Mouse (Mus musculus) left cerebral cortex, adult 2 months (tissue): ENCODE results near the gene Fnip1. TPM values are rescaled to one million over a fixed set of nuclear protein-coding genes. Genes with fewer than 3 reads are reported as not detected.
A peak's percentile ranks its signal among the peaks of the same experiment; 100 is the strongest.
"Not testable (repeated sequence)": the region's sequence is repeated elsewhere in the genome, so short reads cannot be mapped to it uniquely, and the experiment has no call there.

Experiments
- DNase-seq, 2 experiments: peaks; one replicate each; pipeline ENCODE4 v3.0.0; 2021 to 2022; ENCODE audit warnings: low spot score in 2 of 2, mixed read lengths in 1 of 2; ENCODE audit errors: extremely low spot score in 1 of 2
- H3K27ac ChIP-seq: fragments of 200-600 bp; 2 replicates; pipeline ENCODE4 v1.8.1; 2022
- H3K4me3 ChIP-seq: fragments of 200-600 bp; 2 replicates; pipeline ENCODE4 v1.8.1; 2022
- CTCF ChIP-seq: fragments of 200-600 bp; IDR thresholded peaks from 2 replicates; pipeline ENCODE4 v1.8.1; 2022; ENCODE audit warnings: antibody characterized with exemption, mild to moderate bottlenecking, moderate library complexity
- intact Hi-C: fragments of 180-260 bp; cut with DNase I; formaldehyde crosslinking; loops from one replicate; pipeline ENCODE4 v1.15.1; 2025
- total RNA-seq, 2 experiments: library from RNA; stranded (reverse); gene quantifications; 2 replicates each; pipeline ENCODE4 v1.2.3; 2021

The Fnip1 gene
- total RNA-seq, 2 experiments from 2014 or later, result 36.3 to 38.3 TPM

DNA sequence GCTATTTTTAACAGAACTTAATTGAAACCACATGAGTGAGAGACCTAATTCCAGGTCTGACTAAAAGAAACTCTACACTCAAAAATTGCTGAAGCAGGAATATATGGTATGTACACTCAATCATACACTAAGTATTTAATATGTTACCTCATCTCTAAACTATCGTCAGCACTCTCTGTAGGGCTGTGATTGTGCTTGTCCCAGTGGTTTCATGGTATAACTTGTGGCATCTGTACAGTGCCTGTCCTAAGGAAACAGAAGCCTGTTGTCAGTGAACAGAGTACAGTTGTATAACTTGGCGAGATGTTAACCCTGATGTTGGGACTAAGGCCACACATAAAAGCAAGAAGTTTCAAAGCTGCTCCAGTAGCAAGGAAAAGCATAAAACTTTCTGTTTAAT is 10.9 kb upstream of the Fnip1 start:
- intact Hi-C loops, result no loop called here
- Histone ChIP-seq H3K27ac (no peak overlapping the region), H3K4me3 (no peak overlapping the region)
- TF ChIP-seq CTCF, result no peak
- DNase-seq, result no peak

DNA sequence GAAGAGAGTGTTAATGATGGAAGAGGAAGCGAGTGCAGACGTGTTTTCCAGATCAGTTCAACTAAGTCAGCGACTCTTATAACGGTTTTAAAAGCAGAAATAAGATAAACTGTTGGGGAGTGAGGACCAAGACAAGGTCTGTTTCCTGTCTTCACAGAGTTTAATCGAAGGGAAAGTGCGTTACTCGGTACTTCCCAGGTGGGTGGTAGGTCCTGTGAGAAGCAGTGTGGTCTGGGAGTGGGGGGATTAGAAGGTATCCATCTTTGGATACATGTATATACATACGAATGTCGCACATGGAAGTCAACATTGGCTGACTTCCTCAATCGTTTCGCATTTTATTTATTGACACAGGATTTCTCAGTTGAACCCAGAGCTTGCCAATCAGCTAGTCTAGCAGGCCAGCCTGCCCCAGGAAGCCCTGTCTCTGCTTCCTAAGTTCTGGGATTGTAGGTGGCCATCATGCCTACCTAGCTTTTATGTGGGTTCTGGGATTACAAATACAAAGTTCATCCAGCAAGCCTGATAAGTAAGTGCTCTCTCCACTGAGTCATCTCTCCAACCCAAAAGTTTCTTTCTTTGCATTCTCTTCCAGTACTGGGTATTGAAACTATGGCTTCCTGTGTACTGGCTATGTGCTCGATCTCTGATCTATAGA is 10.2 kb upstream of the Fnip1 start:
- intact Hi-C loops, result no loop called here
- Histone ChIP-seq H3K27ac (no peak overlapping the region), H3K4me3 (no peak overlapping the region)
- DNase-seq, result no peak
- no peak for TF ChIP-seq CTCF

GRCm38 (mm10) chr11:54429224-54429623 is 8.8 kb upstream of the Fnip1 start:
- intact Hi-C loops, result no loop called here
- TF ChIP-seq CTCF, result no peak
- H3K27ac ChIP-seq, result no peak overlapping the region
- no peak for DNase-seq
- H3K4me3 ChIP-seq, result no peak overlapping the region

DNA sequence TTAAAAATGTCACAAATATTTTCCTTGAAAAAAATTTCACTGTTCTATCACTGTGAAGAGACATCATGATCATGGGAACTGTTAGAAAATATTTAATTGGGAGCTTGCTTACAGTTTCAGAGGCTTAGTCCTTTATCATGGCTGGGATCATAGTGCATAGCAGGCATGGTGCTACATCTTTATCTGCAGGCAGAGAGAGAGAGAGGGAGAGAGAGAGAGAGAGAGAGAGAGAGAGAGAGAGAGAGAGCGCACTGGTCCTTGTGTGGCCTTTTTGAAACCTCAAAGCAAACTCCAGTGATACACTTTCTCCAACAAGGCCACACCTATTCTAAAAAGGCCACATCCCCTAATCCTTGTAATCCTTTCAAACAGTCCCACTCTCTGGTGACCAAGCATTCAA is 2.2 kb upstream of the Fnip1 start:
- intact Hi-C loops, result loop anchor here (5.0 kb wide), 1 partner anchor 78 kb away; no protein-coding TSS in a partner anchor
- H3K4me3 ChIP-seq, result no peak overlapping the region
- H3K27ac ChIP-seq, result no peak overlapping the region
- DNase-seq, result no peak
- no peak for TF ChIP-seq CTCF

DNA sequence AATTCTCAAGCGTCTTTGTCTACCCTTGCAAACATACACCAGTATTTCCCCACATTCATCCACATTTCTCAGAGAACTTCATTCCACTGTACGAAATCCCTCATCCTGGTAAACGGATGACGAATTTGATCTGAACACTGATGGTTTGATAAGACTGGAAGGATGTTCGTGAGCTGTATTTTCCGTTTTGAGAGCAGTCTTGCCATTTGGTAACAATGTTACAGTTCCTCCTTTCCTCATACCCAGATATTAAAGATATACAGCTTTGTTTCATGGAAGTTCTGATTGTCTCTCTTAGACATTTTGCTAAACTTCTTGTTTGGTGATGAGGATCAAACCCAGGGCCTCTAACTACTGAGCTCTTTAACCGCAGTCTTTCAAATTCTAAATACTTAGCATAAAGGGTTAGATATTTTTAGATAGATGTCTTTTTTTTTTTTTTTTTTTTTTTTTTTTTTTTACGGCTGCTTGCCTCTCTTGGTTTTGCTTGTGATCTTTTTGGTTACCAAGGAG is 633 bp upstream of the Fnip1 start:
- intact Hi-C loops, result loop anchor here (5.0 kb wide), 1 partner anchor 80 kb away; no protein-coding TSS in a partner anchor
- TF ChIP-seq CTCF, result no peak
- peak overlapping the region; percentile 67 for H3K4me3 ChIP-seq
- peak overlapping the region; percentile 99 for H3K27ac ChIP-seq
- DNase-seq, result no peak

DNA sequence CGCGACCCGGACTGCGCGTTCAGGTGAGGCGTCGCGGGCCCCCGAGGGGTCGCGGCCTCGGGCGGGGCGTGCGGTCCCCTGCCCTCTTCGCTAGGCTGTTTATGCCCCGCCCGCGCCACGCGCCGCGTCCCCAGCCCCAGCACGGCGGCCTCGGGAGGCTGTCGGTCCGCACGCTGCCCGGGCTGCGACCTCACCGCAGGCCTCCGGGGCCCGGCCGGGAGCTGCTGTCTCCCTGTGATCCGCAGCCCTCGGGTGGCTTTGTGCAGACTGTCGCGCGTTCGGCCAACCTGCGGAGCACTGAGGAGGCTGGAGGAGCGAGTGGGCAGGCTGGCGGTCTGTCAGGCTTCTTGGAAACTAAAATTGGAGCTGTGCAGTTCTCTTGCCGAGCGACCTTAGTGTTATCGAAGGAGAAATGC is 375 bp downstream of the Fnip1 start:
- DNase-seq, result peak in 1 of 2 experiments; percentile 57
- intact Hi-C loops, result loop anchor here (1.0 to 5.0 kb wide), 2 partner anchors 81 to 84 kb away; partner anchors contain the start of gene Rapgef6
- no peak for TF ChIP-seq CTCF
- Histone ChIP-seq H3K27ac (peak overlapping the region; percentile 99), H3K4me3 (peak overlapping the region; percentile 67)

DNA sequence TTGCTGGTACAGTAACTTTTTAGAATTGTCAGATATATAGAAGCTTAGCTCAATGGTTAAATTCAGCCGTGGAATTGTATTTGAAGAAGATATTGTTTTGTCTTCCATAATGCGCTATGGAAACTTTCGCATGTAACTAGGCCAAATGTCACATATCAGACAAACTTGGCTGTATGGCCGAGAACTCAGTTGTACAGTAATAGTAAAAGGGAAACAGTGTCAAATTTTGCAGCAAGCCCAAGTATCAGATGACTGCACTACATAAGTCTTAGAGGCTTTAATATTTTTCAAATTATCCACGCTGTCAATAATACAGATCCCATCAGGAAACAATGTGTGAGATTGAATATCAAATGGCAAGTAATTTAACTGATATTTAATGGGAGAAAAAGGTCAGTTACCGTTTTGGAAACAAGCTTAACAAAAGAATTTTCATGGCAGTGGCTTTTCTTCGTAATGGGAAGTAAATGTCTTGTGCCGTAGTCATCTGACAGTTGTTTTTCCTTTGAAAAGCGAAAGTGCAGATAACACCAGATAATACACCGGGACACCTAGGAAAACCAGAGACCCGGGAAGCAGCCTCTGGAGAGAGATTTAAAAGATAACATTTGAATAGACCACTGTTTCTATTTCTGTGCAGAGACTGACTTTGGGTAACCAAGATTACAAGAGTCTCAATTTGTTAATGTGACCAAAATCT is 1.1 kb downstream of the Fnip1 start:
- peak overlapping the region; percentile 45; the same call in 1 of the 2 replicates for H3K27ac ChIP-seq
- no peak for DNase-seq
- no peak for TF ChIP-seq CTCF
- intact Hi-C loops, result loop anchor here (1.0 to 5.0 kb wide), 2 partner anchors 82 to 83 kb away; partner anchors contain the start of gene Rapgef6
- H3K4me3 ChIP-seq, result peak overlapping the region; percentile 67

DNA sequence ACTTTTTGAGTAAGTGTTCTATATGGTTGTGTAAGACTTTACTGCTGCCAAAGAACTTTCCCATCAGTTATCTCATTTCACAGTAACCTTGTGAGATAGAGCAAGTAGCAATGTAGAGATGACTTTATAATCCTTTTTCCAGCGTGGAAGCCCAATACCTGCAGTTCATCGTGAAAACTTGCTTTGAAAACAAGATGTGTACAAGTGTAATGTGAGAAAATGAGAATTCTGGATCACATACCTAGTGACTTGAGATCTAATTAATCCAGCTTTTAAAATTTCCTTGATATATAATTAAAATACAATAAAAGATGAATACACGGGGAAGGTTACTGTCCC is 1.7 kb downstream of the Fnip1 start:
- no peak for DNase-seq
- Histone ChIP-seq H3K4me3 (peak overlapping the region; percentile 67), H3K27ac (no peak overlapping the region)
- TF ChIP-seq CTCF, result no peak
- intact Hi-C loops, result loop anchor here (5.0 kb wide), 1 partner anchor 82 kb away; no protein-coding TSS in a partner anchor

DNA sequence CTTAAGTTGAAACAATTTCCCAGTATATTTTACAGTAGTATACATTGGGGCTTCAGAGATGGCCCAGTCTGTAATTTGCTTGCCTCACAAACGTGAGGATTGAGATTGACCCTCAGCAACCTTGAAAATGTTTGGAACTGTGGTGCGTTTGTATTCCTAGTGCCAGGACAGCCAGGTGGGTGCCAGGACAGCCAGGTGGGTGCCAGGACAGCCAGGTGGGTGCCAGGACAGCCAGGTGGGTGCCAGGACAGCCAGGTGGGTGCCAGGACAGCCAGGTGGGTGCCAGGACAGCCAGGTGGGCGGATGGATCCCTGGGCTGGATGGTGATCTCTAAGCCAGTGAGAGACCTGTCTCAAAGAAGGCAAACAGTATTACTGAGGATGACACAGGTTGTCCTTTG is 12.8 kb downstream of the Fnip1 start:
- H3K27ac ChIP-seq, intact Hi-C loops, H3K4me3 ChIP-seq, DNase-seq: not testable (repeated sequence)

GRCm38 (mm10) chr11:54454516-54454915 is 16.5 kb downstream of the Fnip1 start:
- DNase-seq, result no peak

DNA sequence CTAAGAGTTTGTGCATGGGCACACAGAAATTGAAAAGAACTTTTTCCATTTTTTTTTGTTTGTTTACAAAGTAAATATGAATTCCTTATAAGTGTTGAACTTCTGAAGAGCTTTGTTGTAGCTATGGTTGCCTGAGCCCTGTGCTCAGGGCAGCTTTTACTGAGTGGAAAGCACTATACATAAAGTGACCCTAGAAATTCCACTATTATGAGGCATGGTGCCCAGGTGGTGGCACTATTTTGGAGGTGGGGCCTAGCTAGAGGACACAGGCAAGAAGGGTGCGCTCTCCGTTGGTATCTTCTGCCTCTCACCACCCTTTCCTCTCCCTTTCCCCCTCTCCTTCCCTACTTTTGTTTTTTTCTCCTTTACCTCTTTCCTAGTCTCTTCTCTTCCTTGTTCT is 18.9 kb downstream of the Fnip1 start:
- intact Hi-C loops, result no loop called here
- no peak for TF ChIP-seq CTCF
- no peak overlapping the region for H3K4me3 ChIP-seq
- H3K27ac ChIP-seq, result no peak overlapping the region
- no peak for DNase-seq

More at GRCm38 (mm10) chr11:54454516-54454915, 16.5 kb downstream of the Fnip1 start:
- no peak for TF ChIP-seq CTCF
- Histone ChIP-seq H3K27ac (no peak overlapping the region), H3K4me3 (no peak overlapping the region)
- intact Hi-C loops, result no loop called here

DNA sequence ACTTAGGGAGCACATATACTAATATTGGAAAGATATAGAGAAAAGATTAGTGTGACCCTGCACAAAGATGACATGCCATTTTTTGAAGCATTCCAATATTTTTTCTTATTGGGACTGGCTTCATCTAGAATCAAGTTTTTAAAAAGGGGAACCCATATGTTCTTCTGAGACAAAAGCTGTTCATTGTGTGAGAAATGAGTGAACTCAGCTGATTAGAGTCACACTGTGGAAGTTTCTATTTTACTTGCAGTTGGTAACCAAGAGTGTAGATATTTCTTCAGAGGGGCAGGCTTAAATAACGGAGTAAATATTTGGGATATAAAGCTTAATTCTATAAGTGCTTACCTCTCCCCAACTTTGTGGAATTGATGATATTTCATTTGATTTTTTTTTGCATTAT is 20.2 kb downstream of the Fnip1 start:
- DNase-seq, result no peak
- intact Hi-C loops, result no loop called here
- no peak for TF ChIP-seq CTCF
- Histone ChIP-seq H3K4me3 (no peak overlapping the region), H3K27ac (no peak overlapping the region)
